Mouse (Mus musculus) megakaryocyte, embryonic 14.5 days (primary cell): ENCODE measurements at regions not wholly inside any gene's neighbourhood (a gene's known extent, or its start where the extent isn't known, plus 50 kb on each side); places are given as distances from the start of the nearest gene placed in this dataset.

Experiments used
- FLI1 ChIP-seq: IDR thresholded peaks from 2 replicates; pipeline ENCODE4 v1.6.1; 2012; ENCODE audit warnings: low read length, inconsistent platforms, mixed read lengths
- GATA1 ChIP-seq: IDR thresholded peaks from 3 replicates; pipeline ENCODE4 v1.6.1; 2012; ENCODE audit warnings: mixed read lengths, low read length, inconsistent platforms, borderline replicate concordance

DNA sequence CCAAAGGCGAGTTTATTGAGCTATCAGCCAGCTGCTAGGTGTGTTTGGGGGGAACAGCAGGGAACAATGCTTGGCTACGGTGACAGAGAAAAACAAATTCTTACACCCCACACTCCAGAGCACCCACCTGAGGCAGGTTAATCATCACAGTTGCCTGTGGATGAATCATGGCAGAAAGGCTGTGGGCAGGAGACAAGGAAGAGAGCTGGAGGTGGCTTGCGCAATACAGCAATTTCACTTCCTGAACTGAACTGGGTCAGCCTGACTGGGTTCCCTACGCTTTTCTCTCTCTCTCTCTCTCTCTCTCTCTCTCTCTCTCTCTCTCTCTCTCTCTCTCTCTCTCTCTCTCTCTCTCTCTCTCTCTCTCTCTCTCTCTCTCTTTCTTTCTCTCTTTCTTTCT is 481.5 kb downstream of the Zfp704 start:
- TF ChIP-seq GATA1 (no peak), FLI1 (no peak)
